Mouse (Mus musculus) urinary bladder, postnatal 4 days (tissue): Measurements from ENCODE around the gene Slc39a7.

ENCODE experiments used
- DNase-seq, 2 experiments: peaks; one replicate each; pipeline ENCODE4 v3.0.0; 2021 to 2022; ENCODE audit warnings: low spot score in 2 of 2

Slc39a7 gene

DNA sequence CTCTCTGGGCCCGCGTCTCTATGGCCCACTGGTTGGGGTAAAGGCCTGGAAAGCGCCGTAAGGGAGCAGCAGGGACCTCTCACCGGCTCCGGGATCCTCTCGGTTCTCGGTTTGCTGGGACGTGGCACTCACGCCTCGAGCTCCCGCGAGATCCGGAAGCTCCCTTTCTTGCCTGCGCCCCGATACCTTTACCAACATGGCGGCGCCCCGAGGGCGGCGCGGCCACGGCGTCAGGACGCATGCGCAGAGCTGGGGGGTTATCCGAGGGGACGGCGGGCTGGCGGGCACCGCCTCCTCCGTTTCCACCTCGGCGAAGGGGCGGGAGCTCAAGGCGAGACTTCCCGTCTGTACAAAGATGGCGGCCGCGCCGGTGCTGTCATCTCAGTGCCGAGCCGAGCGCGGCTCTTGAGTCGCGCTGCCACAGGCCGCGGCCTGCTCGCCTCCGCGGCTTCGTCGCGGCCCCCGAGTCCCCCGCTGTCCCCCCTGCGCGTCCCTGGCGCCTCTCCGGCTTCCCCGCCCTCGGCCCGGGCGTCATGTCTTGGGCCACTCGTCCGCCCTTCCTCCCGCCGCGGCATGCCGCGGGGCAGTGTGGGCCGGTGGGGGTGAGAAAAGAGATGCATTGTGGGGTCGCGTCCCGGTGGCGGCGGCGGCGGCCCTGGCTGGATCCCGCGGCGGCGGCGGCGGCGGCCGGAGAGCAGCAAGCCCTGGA is at the start of gene Slc39a7, which contains the start of gene Rxrb:
TSS of gene Slc39a7 (minus strand) at position 218 of the 709 bp plus-strand sequence.
TSS of gene Rxrb (plus strand) at position 348 of the 709 bp plus-strand sequence.
- peak; percentile 99 to 100 for DNase-seq

GRCm38 (mm10) chr17:34079621-34080020 is 48.1 kb upstream of the Slc39a7 start:
- DNase-seq = no peak

GRCm38 (mm10) chr17:34079002-34079401 is 47.5 kb upstream of the Slc39a7 start:
- no peak for DNase-seq

- DNase-seq = no peak
Observed at GRCm38 (mm10) chr17:34078148-34078547, 46.7 kb upstream of the Slc39a7 start.

DNA sequence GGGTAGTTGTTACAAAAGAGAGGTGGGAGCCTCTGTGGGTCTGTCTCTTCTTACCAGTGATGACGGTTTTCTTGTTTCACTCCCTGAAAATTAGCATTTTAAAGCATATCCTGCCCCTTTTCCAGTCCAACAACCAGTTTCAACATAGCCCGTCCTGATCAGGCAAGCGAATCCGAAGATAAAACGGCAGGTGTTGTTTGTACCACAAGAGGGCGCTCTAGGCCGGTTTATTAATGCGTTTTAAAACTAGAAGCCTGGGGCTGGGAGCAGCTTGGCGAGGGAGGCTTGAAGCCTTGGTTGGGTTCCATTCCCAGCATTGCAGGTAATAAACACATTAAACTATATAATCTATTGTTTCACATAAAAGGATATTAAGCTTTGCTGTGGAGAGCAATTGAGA is 46.1 kb upstream of the Slc39a7 start:
- peak; percentile 39 to 75 for DNase-seq

- peak in 1 of 2 experiments; percentile 80 for DNase-seq
Observed at GRCm38 (mm10) chr17:34075271-34075670, 43.8 kb upstream of the Slc39a7 start.

- DNase-seq = no peak
Observed at GRCm38 (mm10) chr17:34072091-34072490, 40.6 kb upstream of the Slc39a7 start.

DNA sequence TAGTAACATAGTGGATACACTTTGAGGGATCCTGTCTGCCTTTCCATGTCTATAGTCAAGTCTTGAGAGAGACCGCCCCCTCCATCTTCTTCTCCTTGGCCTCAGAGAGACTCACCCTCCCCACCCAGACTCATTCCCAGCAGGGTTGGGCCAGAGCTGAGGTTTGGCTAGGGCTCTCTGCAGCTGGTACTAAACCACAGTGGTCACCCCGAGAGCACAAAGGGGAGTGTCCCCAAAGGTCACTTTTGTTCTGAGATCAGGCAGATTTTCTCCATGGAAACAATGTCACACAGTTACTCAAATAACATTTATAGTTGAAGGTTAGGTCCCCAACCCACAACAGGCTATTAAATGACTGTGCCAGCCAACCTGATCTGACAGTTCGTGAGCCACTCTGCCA is 37.4 kb upstream of the Slc39a7 start:
- DNase-seq = no peak

DNA sequence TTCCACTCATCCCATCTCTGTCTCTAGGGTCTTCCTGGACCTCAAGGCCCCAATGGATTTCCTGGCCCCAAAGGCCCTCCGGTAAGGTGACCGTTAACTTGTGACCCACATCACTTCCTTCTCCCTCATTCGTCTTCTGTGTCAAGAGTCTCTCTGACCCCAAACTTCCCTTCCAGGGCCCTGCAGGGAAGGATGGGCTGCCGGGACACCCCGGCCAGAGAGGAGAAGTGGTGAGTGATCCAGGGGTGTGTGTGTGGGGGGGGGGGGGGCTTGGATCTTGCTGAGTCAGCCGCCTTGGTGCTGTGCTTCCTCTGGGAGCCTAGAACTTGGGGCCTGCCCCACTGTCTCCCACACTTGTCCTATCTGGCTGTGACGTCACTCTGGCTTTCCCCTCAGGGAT is 25.7 kb upstream of the Slc39a7 start:
- DNase-seq = no peak

- no peak for DNase-seq
Observed at GRCm38 (mm10) chr17:34047404-34048050, 16.0 kb upstream of the Slc39a7 start.

DNA sequence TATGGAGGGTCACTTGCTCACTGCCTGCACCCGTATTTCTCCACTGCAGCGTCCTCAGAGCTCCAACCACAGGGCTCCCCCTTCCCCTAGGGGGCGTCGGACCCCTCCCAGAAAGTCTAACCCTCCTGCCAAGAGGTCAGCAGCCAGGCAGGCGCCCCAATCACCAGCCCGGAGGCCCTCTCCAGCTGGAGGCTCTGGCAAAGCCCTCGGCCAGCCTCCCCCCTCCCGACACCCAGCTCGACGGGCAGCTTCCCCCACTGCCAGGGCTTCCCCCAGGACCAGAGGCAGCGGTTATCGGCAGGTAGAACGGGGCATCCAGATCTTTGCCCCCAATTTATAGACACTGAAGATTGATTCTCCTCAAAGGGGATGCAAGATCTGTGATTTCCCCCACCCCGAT is 14.5 kb upstream of the Slc39a7 start:
- DNase-seq = no peak

- DNase-seq = no peak
Observed at GRCm38 (mm10) chr17:34039562-34040450, 8.3 kb upstream of the Slc39a7 start.

DNA sequence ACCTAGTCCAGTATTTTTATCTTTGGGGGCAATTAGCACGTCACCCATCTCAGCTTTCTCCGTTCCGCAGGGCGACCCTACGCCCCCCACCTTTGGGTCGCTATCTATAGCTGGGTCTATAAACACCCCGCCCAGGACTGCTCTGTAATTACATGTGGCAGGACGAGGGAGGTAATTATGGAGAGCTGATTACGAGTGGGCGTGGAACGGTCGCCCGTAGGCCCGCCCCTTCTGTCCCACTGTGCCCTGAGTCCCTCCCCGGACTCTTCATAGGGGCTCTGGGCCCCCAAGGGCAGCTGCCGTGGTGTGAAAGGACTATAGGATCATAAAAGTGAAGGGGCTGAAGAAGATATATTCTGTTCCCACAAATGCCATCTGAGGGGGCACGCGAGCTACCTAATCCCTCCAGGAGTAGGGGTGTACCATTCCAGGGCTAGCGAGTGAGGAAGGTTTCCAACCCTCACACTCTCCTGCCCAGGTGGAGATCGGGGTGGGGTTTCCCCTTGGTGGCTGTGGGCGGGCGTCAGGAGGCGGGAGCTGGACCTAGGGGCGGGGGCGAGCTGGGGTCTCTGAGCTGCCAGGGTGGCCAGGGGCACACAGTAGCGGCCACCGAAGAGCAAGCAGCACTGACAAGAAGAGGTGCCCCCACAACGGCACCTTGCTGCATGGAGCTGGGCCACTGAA is 7.5 kb upstream of the Slc39a7 start, which contains the start of gene Col11a2:
TSS of gene Col11a2 (plus strand) at position 560 of the 684 bp plus-strand sequence.
- DNase-seq = no peak

GRCm38 (mm10) chr17:34038440-34038839 is 7.0 kb upstream of the Slc39a7 start:
- no peak for DNase-seq

- DNase-seq = no peak
Observed at GRCm38 (mm10) chr17:34037241-34037640, 5.8 kb upstream of the Slc39a7 start.

DNA sequence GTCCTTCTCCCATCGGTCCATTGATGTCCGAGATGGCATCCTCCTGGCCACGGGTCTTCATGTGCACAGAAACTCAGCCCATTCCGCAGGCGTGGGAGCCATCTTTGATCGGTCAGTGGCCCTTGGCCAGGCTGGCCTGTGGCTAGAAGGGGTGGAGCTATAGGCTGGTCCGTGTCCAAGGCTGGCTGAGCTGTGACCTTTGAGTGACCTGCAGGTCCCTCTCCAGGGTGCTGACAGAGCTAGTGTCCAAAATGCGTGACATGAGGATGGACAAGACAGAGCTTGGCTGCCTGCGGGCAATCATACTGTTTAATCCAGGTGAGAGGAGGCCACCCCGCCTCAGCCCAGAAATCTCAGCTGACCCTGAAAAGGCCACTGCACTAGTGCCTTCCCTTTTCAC is 5.2 kb upstream of the Slc39a7 start:
- no peak for DNase-seq

DNA sequence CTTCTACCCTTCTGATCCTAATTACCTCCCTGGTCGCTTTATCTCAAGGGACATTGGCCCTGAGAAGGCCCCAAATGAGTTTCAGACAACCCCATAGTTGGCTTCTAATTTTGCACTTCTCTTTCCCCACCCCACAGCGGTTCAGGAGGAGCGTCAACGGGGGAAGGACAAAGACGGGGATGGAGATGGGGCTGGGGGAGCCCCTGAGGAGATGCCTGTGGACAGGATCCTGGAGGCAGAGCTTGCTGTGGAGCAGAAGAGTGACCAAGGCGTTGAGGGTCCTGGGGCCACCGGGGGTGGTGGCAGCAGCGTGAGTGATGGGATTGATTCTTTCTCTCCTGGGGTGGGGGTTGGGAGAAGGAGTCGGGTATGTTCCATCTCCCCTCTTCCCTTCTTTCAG is 4.0 kb upstream of the Slc39a7 start:
- DNase-seq = no peak

DNA sequence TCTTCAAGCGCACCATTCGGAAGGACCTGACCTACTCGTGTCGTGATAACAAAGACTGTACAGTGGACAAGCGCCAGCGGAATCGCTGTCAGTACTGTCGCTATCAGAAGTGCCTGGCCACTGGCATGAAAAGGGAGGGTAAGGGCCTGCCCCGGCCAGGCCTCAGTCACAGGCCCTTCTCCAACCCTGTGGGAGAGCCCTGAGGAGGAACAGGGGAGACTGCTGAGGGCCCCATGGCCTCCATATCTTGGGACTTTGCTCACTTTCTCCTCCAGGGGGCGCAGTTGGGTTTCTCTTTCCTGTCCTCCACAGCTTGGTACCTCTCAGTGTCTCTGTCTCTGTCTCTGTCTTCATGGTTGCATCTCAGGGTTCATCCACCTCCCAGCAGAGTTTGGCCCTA is 2.6 kb upstream of the Slc39a7 start:
- no peak for DNase-seq

- DNase-seq = no peak
Observed at GRCm38 (mm10) chr17:34033441-34033840, 2.0 kb upstream of the Slc39a7 start.

DNA sequence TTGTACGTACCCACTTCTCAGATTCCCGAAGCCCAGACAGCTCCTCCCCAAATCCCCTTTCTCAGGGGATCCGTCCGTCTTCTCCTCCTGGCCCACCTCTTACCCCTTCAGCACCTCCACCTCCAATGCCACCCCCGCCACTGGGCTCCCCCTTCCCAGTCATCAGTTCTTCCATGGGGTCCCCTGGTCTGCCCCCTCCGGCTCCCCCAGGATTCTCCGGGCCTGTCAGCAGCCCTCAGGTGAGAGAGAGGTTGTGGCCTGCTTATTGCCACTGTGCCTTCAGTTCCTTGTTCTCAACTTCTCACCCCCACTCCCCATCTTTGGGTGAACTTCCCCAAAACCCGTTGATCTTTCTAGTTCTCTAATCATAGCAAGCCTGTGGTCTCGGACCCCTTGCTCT is 1.3 kb upstream of the Slc39a7 start:
- no peak for DNase-seq

DNA sequence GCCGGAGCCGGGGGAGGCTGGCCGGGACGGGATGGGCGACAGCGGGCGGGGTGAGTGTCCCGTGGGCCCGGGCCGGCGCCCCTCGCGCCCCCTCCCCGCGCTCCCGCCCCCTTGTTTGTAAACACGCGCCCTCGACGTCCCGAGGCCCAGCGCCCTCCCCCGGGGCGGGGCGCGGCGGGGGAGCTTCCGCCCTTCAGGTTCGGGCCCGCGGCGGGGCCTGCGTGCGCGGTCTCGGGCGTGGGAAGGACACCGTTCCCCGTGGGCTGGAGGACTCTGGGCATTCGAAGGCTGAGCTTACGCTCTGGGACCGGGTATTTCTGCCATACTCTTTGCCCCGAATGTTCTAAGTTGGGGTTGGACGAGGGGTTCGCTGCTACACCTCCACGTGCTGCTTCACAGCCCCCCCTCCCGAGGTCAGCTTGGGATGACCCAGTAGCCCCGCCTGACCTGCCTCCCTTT is 721 bp upstream of the Slc39a7 start:
- no peak for DNase-seq
